Mouse (Mus musculus): Measurements from ENCODE around the gene Zfyve21.

GRCm38 (mm10) chr12:111803538-111803937, 10.4 kb upstream of the Zfyve21 start:
- TF ChIP-seq CTCF (IDR thresholded peaks at IDR 0.05; ENCODE audit: low read depth), result no peak
- no peak for TF ChIP-seq EP300 (IDR thresholded peaks at IDR 0.05; ENCODE audit: low read depth)

Measured in liver, postnatal 0 days (tissue).